Mouse (Mus musculus) hindbrain, embryonic 10.5 days (tissue): ENCODE measurements around the gene Nthl1. TPM values are rescaled to one million over a fixed set of nuclear protein-coding genes. Genes with fewer than 3 reads are reported as not detected.

Experiments
- DNase-seq: peaks from one replicate; pipeline ENCODE4 v3.0.0-alpha.2; 2017; ENCODE audit warnings: low spot score
- H3K27ac ChIP-seq: fragments of 300-500 bp; sonication (generic); 2 replicates; pipeline ENCODE4 v1.5.1; 2016; ENCODE audit warnings: mild to moderate bottlenecking, moderate library complexity
- H3K27me3 ChIP-seq: fragments of 300-500 bp; sonication (generic); 2 replicates; pipeline ENCODE4 v1.6.1; 2016; ENCODE audit warnings: mild to moderate bottlenecking; ENCODE audit not compliant: poor library complexity, insufficient read depth, severe bottlenecking
- H3K36me3 ChIP-seq: fragments of 300-500 bp; sonication (generic); 2 replicates; pipeline ENCODE4 v1.6.1; 2016; ENCODE audit warnings: mild to moderate bottlenecking, moderate library complexity
- H3K4me1 ChIP-seq: fragments of 300-500 bp; sonication (generic); replicated peaks from 2 replicates; pipeline ENCODE4 v1.6.1; 2016; ENCODE audit warnings: mild to moderate bottlenecking
- H3K4me3 ChIP-seq: fragments of 300-500 bp; sonication (generic); 2 replicates; pipeline ENCODE4 v1.5.1; 2016; ENCODE audit warnings: mild to moderate bottlenecking, moderate library complexity
- H3K9me3 ChIP-seq: fragments of 300-500 bp; sonication (generic); 2 replicates; pipeline ENCODE4 v1.6.1; 2016; ENCODE audit warnings: mild to moderate bottlenecking, moderate library complexity
- WGBS: fragments of 180-500 bp; shearing (Covaris S2); methylation state at CpG from one replicate; pipeline ENCODE4 v1.1.7; 2016; 5-methylcytosine and 5-hydroxymethylcytosine counted together
- polyA plus RNA-seq: library from polyadenylated mRNA; unstranded; fragments of >200 nt; fragmentation: Nextera tagmentation; extraction: Ambion mirVana; gene quantifications from 2 replicates; pipeline ENCODE4 v1.2.1, GENCODE M21; 2016

The Nthl1 gene
- polyA plus RNA-seq, 1 experiment from 2014 or later: 19.9 TPM

- peaks cover 39% of the 10 kb centered on the region for H3K36me3 ChIP-seq
- WGBS: 91% methylated on average over 4 of the region's 4 CpGs
- H3K27ac ChIP-seq: no peak overlapping the region
- DNase-seq: no peak
- peaks cover 46% of the 10 kb centered on the region for H3K4me1 ChIP-seq
- H3K9me3 ChIP-seq: no peaks in the 10 kb centered on the region
- no peaks in the 10 kb centered on the region for H3K27me3 ChIP-seq
- no peak overlapping the region for H3K4me3 ChIP-seq
These were observed 2.5 kb downstream of the Nthl1 start for GRCm38 (mm10) chr17:24635024-24635423.

GRCm38 (mm10) chr17:24635694-24636093, 3.2 kb downstream of the Nthl1 start:
- 94% methylated on average over 5 of the region's 5 CpGs for WGBS
- peaks cover 46% of the 10 kb centered on the region for H3K4me1 ChIP-seq
- no peak overlapping the region for H3K4me3 ChIP-seq
- no peaks in the 10 kb centered on the region for H3K27me3 ChIP-seq
- no peak for DNase-seq
- H3K27ac ChIP-seq: no peak overlapping the region
- no peaks in the 10 kb centered on the region for H3K9me3 ChIP-seq
- H3K36me3 ChIP-seq: peaks cover 37% of the 10 kb centered on the region

GRCm38 (mm10) chr17:24636781-24637481, 4.5 kb downstream of the Nthl1 start:
- Histone ChIP-seq H3K27me3 (no peaks in the 10 kb centered on the region), H3K36me3 (peaks cover 37% of the 10 kb centered on the region), H3K4me1 (peaks cover 40% of the 10 kb centered on the region), H3K9me3 (no peaks in the 10 kb centered on the region), H3K4me3 (no peak overlapping the region), H3K27ac (no peak overlapping the region)
- DNase-seq: no peak
- WGBS: 53% methylated on average over 5 of the region's 5 CpGs

GRCm38 (mm10) chr17:24638214-24638613, 5.7 kb downstream of the Nthl1 start:
- Histone ChIP-seq H3K4me3 (no peak overlapping the region), H3K36me3 (peaks cover 37% of the 10 kb centered on the region), H3K27ac (peak overlapping the region; percentile 72), H3K27me3 (no peaks in the 10 kb centered on the region), H3K4me1 (peaks cover 43% of the 10 kb centered on the region), H3K9me3 (no peaks in the 10 kb centered on the region)
- WGBS: 88% methylated on average over 4 of the region's 4 CpGs
- DNase-seq: no peak

- peaks cover 44% of the 10 kb centered on the region for H3K4me1 ChIP-seq
- H3K27ac ChIP-seq: peak overlapping the region; percentile 72
- 67% methylated on average over 9 of the region's 9 CpGs for WGBS
- H3K9me3 ChIP-seq: no peaks in the 10 kb centered on the region
- H3K27me3 ChIP-seq: no peaks in the 10 kb centered on the region
- peaks cover 37% of the 10 kb centered on the region for H3K36me3 ChIP-seq
- DNase-seq: no peak
- H3K4me3 ChIP-seq: no peak overlapping the region
These were observed 6.4 kb downstream of the Nthl1 start for GRCm38 (mm10) chr17:24638840-24639239.

- peak overlapping the region; percentile 77 for H3K27ac ChIP-seq
- H3K4me1 ChIP-seq: peaks cover 51% of the 10 kb centered on the region
- peaks cover 37% of the 10 kb centered on the region for H3K36me3 ChIP-seq
- H3K4me3 ChIP-seq: no peak overlapping the region
- 69% methylated on average over 5 of the region's 5 CpGs for WGBS
- no peaks in the 10 kb centered on the region for H3K27me3 ChIP-seq
- DNase-seq: peak; percentile 45
- no peaks in the 10 kb centered on the region for H3K9me3 ChIP-seq
These were observed 7.1 kb downstream of the Nthl1 start for GRCm38 (mm10) chr17:24639571-24639988.

- Histone ChIP-seq H3K27ac (peak overlapping the region; percentile 77), H3K36me3 (peaks cover 32% of the 10 kb centered on the region), H3K4me3 (no peak overlapping the region), H3K27me3 (no peaks in the 10 kb centered on the region), H3K4me1 (peaks cover 57% of the 10 kb centered on the region), H3K9me3 (no peaks in the 10 kb centered on the region)
- no peak for DNase-seq
- WGBS: 91% methylated on average over 7 of the region's 7 CpGs
These were observed 7.6 kb downstream of the Nthl1 start for GRCm38 (mm10) chr17:24640119-24640518.

GRCm38 (mm10) chr17:24640581-24640980, 8.1 kb downstream of the Nthl1 start:
- no peak for DNase-seq
- H3K4me1 ChIP-seq: peaks cover 61% of the 10 kb centered on the region

GRCm38 (mm10) chr17:24641944-24642343, 9.5 kb downstream of the Nthl1 start:
- H3K4me3 ChIP-seq: no peak overlapping the region
- peaks cover 25% of the 10 kb centered on the region for H3K36me3 ChIP-seq
- no peaks in the 10 kb centered on the region for H3K9me3 ChIP-seq
- H3K27ac ChIP-seq: no peak overlapping the region
- H3K4me1 ChIP-seq: peaks cover 63% of the 10 kb centered on the region
- 90% methylated on average over 14 of the region's 14 CpGs for WGBS
- H3K27me3 ChIP-seq: no peaks in the 10 kb centered on the region
- no peak for DNase-seq

More at GRCm38 (mm10) chr17:24640581-24640980, 8.1 kb downstream of the Nthl1 start:
- H3K4me3 ChIP-seq: no peak overlapping the region
- H3K27me3 ChIP-seq: no peaks in the 10 kb centered on the region
- H3K27ac ChIP-seq: peak overlapping the region; percentile 77; the same call in 1 of the 2 replicates
- peaks cover 27% of the 10 kb centered on the region for H3K36me3 ChIP-seq
- H3K9me3 ChIP-seq: no peaks in the 10 kb centered on the region
- 96% methylated on average over 15 of the region's 15 CpGs for WGBS

GRCm38 (mm10) chr17:24642791-24643343, 10.4 kb downstream of the Nthl1 start:
- H3K4me3 ChIP-seq: no peak overlapping the region
- H3K27me3 ChIP-seq: peaks cover 5% of the 10 kb centered on the region; the same call in 1 of the 2 replicates
- 63% methylated on average over 6 of the region's 6 CpGs for WGBS
- no peak overlapping the region; the same call in 1 of the 2 replicates for H3K27ac ChIP-seq
- no peaks in the 10 kb centered on the region for H3K9me3 ChIP-seq
- no peak for DNase-seq
- H3K36me3 ChIP-seq: peaks cover 25% of the 10 kb centered on the region
- H3K4me1 ChIP-seq: peaks cover 61% of the 10 kb centered on the region

- Histone ChIP-seq H3K9me3 (no peaks in the 10 kb centered on the region), H3K27ac (peak overlapping the region; percentile 83), H3K36me3 (peaks cover 13% of the 10 kb centered on the region), H3K27me3 (peaks cover 18% of the 10 kb centered on the region), H3K4me1 (peaks cover 57% of the 10 kb centered on the region), H3K4me3 (no peak overlapping the region)
- DNase-seq: no peak
- WGBS: 45% methylated on average over 7 of the region's 7 CpGs
These were observed 11.7 kb downstream of the Nthl1 start for GRCm38 (mm10) chr17:24644030-24644715.

GRCm38 (mm10) chr17:24644875-24645721, 12.6 kb downstream of the Nthl1 start:
- peaks cover 27% of the 10 kb centered on the region for H3K27me3 ChIP-seq
- peaks cover 7% of the 10 kb centered on the region for H3K36me3 ChIP-seq
- H3K27ac ChIP-seq: peak overlapping the region; percentile 83
- DNase-seq: no peak
- peak overlapping the region; percentile 9; the same call in 1 of the 2 replicates for H3K4me3 ChIP-seq
- no peaks in the 10 kb centered on the region for H3K9me3 ChIP-seq
- H3K4me1 ChIP-seq: peaks cover 62% of the 10 kb centered on the region
- 77% methylated on average over 9 of the region's 9 CpGs for WGBS
